Mouse (Mus musculus): ENCODE measurements at regions not wholly inside any gene's neighbourhood (a gene's known extent, or its start where the extent isn't known, plus 50 kb on each side); places are given as distances from the start of the nearest gene placed in this dataset.
A peak's percentile ranks its signal among the peaks of the same experiment; 100 is the strongest.

DNA sequence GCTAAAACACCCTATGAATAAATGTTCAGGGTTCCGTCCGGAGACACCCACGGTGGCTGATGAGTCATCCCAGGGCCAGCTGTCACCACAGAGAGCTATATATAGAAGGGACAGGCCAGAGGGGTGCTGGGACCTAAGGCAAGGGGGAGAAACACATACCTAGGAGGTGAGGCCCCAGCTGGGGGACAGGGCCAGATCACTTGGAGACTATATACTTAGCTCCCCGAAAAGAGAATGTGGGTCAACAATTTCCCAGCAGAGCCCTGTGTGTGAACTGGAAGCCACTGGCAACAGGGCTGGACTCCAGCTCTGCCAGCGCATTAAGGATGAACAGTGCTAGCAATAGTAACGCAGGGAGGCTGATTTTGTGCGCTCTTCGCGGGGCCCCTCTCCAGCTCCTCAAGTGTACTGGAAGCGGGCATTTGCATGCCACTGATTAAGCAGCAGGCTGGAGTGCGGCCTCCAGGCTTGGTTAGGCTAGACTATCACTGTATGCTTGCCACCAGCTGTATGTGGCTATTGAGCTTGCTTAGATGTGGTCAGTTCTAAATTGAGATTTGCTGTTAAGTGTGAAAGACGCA, 320.4 kb downstream of the Bcor start:
- WGBS = 27% methylated on average over 12 of the region's 12 CpGs
- no peak overlapping the region for H3K4me3 ChIP-seq (replicated peaks; ENCODE audit: insufficient read depth, low read depth, low read length)
- TF ChIP-seq CTCF (IDR thresholded peaks at IDR 0.05; ENCODE audit: borderline replicate concordance, insufficient read depth, low read depth, low read length) (no peak), POLR2A (IDR thresholded peaks at IDR 0.05; ENCODE audit: borderline replicate concordance, insufficient read depth, low read length) (no peak)
- no peaks in the 10 kb centered on the region for H3K27me3 ChIP-seq (ENCODE audit: control insufficient read depth, insufficient read depth, low read length)
- peak; percentile 63 to 72 for DNase-seq
- H3K4me1 ChIP-seq (ENCODE audit: control insufficient read depth, insufficient read depth, low read length) = peaks cover 14% of the 10 kb centered on the region
- H3K27ac ChIP-seq (ENCODE audit: insufficient read depth, low read length) = no peak overlapping the region

DNA sequence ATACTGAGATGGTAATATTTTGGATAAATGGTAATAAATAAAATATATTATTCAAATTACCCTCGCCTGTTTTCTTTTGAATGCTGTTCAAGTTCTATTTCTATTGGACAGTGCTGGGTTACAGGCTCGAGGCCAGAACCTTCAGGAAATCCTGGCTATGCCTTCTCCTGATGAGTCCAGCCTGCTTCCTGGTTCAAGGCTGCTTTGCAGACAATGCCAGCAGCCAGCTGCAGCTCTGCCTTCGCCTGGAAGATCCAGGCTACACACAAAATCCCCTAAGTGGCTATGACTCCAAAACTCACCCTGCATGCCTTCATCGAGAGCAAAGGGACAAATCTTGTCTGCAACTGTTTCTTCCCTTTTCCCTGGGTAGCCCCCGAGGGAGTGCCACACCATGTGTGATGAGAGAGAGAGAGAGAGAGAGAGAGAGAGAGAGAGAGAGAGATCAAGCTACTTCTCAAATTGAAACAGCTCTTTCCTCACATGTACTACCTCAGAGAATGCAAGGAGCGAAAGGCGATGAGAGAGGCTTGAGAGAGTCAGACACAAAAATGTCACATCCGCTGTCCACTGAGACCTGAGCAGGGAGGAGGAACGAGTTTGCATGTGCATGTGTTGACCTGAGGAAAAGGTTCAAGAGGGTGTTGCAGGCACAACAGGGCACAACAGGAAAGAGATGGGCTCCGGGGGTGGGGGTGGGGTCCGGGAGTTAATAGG, 319.7 kb downstream of the Bcor start:
- no peak overlapping the region for H3K4me3 ChIP-seq (replicated peaks; ENCODE audit: insufficient read depth, low read depth, low read length)
- no peaks in the 10 kb centered on the region for H3K27me3 ChIP-seq (ENCODE audit: control insufficient read depth, insufficient read depth, low read length)
- TF ChIP-seq POLR2A (IDR thresholded peaks at IDR 0.05; ENCODE audit: borderline replicate concordance, insufficient read depth, low read length) = no peak
- no peak for TF ChIP-seq CTCF (IDR thresholded peaks at IDR 0.05; ENCODE audit: borderline replicate concordance, insufficient read depth, low read depth, low read length)
- H3K4me1 ChIP-seq (ENCODE audit: control insufficient read depth, insufficient read depth, low read length) = peaks cover 14% of the 10 kb centered on the region
- no peak overlapping the region for H3K27ac ChIP-seq (ENCODE audit: insufficient read depth, low read length)
- WGBS = 64% methylated on average over 11 of the region's 11 CpGs
- DNase-seq = peak in 1 of 2 experiments; percentile 33

DNA sequence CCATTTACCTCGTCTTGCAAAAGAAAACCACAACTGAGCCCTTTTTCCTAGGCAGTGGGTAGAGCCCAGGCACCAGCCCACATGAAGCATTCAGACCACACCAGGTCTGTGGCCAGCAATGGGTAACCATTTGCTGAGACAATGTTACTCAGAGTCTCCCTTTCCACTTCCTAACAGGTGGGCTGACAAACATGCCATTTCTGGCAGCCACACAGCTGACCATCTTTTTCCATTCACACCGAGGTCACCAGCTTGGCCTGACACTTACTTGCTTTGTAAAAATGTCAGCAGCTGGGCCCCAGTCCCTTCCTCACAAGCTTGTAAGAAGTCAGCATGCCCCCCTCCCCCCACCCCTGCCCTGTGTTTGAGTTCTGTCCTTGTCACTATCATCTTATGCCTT, 314.6 kb downstream of the Bcor start:
- no peak overlapping the region for H3K4me3 ChIP-seq (replicated peaks; ENCODE audit: insufficient read depth, low read depth, low read length)
- no peak overlapping the region for H3K27ac ChIP-seq (ENCODE audit: insufficient read depth, low read length)
- TF ChIP-seq CTCF (IDR thresholded peaks at IDR 0.05; ENCODE audit: borderline replicate concordance, insufficient read depth, low read depth, low read length) (no peak), POLR2A (IDR thresholded peaks at IDR 0.05; ENCODE audit: borderline replicate concordance, insufficient read depth, low read length) (no peak)
- no peaks in the 10 kb centered on the region for H3K27me3 ChIP-seq (ENCODE audit: control insufficient read depth, insufficient read depth, low read length)
- peaks cover 3% of the 10 kb centered on the region; the same call in 1 of the 2 replicates for H3K4me1 ChIP-seq (ENCODE audit: control insufficient read depth, insufficient read depth, low read length)
- 80% methylated on average over 2 of the region's 2 CpGs for WGBS
- DNase-seq = no peak

DNA sequence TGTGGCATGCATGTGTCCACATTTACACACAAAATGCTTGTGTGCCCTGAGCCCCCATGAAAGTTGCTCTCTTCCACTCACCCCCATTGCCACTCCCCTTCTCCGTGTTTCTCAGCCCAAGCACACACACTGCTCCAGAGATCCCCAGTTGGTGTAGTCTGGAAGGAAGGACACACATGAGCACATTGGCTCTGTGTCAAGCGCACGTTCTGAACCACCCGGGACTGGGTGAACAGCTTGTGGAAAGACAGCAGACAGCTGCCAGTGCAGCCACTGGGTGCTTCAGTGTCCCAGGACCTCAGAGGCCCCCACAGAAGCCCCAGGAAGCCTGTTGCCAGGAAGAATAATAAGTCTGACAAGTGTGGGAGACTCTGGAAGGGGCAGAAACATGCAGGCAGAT, 304.2 kb downstream of the Bcor start:
- TF ChIP-seq POLR2A (IDR thresholded peaks at IDR 0.05; ENCODE audit: borderline replicate concordance, insufficient read depth, low read length) = no peak
- no peak for TF ChIP-seq CTCF (IDR thresholded peaks at IDR 0.05; ENCODE audit: borderline replicate concordance, insufficient read depth, low read depth, low read length)
- Histone ChIP-seq H3K4me1 (ENCODE audit: control insufficient read depth, insufficient read depth, low read length) (no peaks in the 10 kb centered on the region), H3K27ac (ENCODE audit: insufficient read depth, low read length) (no peak overlapping the region), H3K27me3 (ENCODE audit: control insufficient read depth, insufficient read depth, low read length) (no peaks in the 10 kb centered on the region), H3K4me3 (replicated peaks; ENCODE audit: insufficient read depth, low read depth, low read length) (no peak overlapping the region)
- WGBS = 39% methylated on average over 4 of the region's 4 CpGs
- DNase-seq = no peak

DNA sequence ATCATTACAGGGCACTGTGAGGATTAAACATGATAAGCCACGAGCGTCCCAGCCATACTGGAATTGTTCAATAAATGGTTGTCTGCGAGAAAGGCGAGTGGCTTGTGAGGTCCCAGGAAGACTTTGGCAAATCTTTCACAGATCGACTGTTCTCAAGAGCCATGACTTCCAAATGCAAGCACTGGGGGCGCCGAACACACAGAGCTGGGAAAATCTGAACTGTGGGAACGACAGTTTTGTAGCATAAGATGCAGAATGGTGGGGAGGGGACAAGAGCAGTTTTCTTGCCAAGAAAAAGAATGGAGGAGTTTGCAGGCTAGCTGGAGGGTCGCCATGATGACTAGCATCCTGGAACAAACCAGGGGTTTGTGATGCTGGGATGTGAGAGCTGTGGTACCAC, 300.8 kb downstream of the Bcor start:
- DNase-seq = no peak

DNA sequence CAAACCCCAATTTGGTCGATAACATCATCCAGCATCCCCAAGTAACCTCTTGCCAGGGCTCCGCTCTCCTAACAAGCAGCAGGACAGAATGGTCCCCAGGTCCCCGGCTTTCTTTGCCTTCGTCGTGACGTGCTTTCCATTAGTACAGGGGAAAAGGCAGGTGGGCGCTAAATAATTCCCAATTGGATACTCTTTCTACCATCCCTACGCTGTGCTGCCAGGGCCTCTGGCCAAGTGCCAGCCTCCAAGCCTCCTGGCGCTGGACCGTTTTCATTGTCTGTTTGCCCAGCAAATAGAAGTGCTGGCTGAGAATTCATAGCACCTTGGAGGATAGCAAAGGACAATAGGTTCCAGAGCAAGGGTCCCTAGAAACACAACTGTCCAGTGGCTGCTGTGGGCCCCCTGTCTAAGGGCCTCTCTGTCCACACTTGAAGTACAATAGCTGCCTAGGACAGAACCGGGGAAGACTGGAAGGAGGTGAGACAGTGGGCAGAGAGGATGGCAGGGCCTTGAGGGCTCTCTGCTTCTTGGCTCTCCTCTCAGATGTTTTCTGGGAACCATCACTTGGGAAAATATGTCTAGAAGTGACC, 298.9 kb downstream of the Bcor start:
- no peaks in the 10 kb centered on the region for H3K27me3 ChIP-seq (ENCODE audit: control insufficient read depth, insufficient read depth, low read length)
- TF ChIP-seq POLR2A (IDR thresholded peaks at IDR 0.05; ENCODE audit: borderline replicate concordance, insufficient read depth, low read length) (no peak), CTCF (IDR thresholded peaks at IDR 0.05; ENCODE audit: borderline replicate concordance, insufficient read depth, low read depth, low read length) (no peak)
- no peak overlapping the region for H3K27ac ChIP-seq (ENCODE audit: insufficient read depth, low read length)
- 42% methylated on average over 11 of the region's 11 CpGs for WGBS
- H3K4me3 ChIP-seq (replicated peaks; ENCODE audit: insufficient read depth, low read depth, low read length) = no peak overlapping the region
- peak; percentile 52 to 53 for DNase-seq
- H3K4me1 ChIP-seq (ENCODE audit: control insufficient read depth, insufficient read depth, low read length) = peaks cover 3% of the 10 kb centered on the region; the same call in 1 of the 2 replicates

More for the DNA sequence above, 300.8 kb downstream of the Bcor start:
- no peak overlapping the region for H3K27ac ChIP-seq (ENCODE audit: insufficient read depth, low read length)
- 39% methylated on average over 9 of the region's 9 CpGs for WGBS
- no peaks in the 10 kb centered on the region for H3K27me3 ChIP-seq (ENCODE audit: control insufficient read depth, insufficient read depth, low read length)
- H3K4me1 ChIP-seq (ENCODE audit: control insufficient read depth, insufficient read depth, low read length) = peaks cover 3% of the 10 kb centered on the region; the same call in 1 of the 2 replicates
- H3K4me3 ChIP-seq (replicated peaks; ENCODE audit: insufficient read depth, low read depth, low read length) = no peak overlapping the region
- TF ChIP-seq CTCF (IDR thresholded peaks at IDR 0.05; ENCODE audit: borderline replicate concordance, insufficient read depth, low read depth, low read length) (0 out of 2 replicates have a peak, but pooled peaks have one; percentile 19), POLR2A (IDR thresholded peaks at IDR 0.05; ENCODE audit: borderline replicate concordance, insufficient read depth, low read length) (no peak)

DNA sequence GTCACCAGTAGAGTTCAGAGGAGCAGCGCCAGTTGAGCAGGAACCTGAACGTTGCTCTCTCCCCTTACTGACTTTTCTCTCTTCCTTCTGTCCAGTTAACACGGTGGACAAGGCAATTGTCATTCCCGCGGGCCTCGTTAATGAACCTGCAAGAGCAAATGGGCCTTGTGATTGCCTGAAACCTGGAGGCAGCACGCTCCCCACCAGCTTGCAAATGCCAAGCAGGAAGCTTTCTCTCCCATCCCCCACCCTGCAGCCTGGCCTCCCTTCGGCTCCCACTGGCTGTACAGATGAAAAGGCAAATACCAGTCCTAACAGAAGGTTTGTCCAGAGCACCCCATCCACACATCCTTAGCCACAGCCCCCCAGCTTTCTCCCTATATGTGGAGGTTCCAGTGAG, 298.3 kb downstream of the Bcor start:
- TF ChIP-seq POLR2A (IDR thresholded peaks at IDR 0.05; ENCODE audit: borderline replicate concordance, insufficient read depth, low read length) (no peak), CTCF (IDR thresholded peaks at IDR 0.05; ENCODE audit: borderline replicate concordance, insufficient read depth, low read depth, low read length) (no peak)
- 39% methylated on average over 8 of the region's 8 CpGs for WGBS

More for the DNA sequence above, 298.3 kb downstream of the Bcor start:
- DNase-seq = no peak
- Histone ChIP-seq H3K27ac (ENCODE audit: insufficient read depth, low read length) (no peak overlapping the region), H3K4me3 (replicated peaks; ENCODE audit: insufficient read depth, low read depth, low read length) (no peak overlapping the region), H3K27me3 (ENCODE audit: control insufficient read depth, insufficient read depth, low read length) (no peaks in the 10 kb centered on the region), H3K4me1 (ENCODE audit: control insufficient read depth, insufficient read depth, low read length) (peaks cover 3% of the 10 kb centered on the region; the same call in 1 of the 2 replicates)
